Mouse (Mus musculus) heart, postnatal 0 days (tissue): ENCODE results near the gene Gcnt3. TPM values are rescaled to one million over a fixed set of nuclear protein-coding genes. Genes with fewer than 3 reads are reported as not detected.

Experiments
- ATAC-seq: fragments of 200-750 bp; cut with Nextera tagmentation; 2 replicates; pipeline ENCODE4 v1.8.0; 2017; ENCODE audit warnings: low read depth, moderate number of reproducible peaks, moderate library complexity; ENCODE audit not compliant: insufficient read depth
- DNase-seq: peaks from one replicate; pipeline ENCODE4 v3.0.0-alpha.2; 2016; ENCODE audit warnings: low spot score
- H3K27ac ChIP-seq: fragments of 300-500 bp; sonication (generic); 2 replicates; pipeline ENCODE4 v1.5.1; 2014; ENCODE audit warnings: low read depth, mild to moderate bottlenecking
- H3K27me3 ChIP-seq: fragments of 300-500 bp; sonication (generic); 2 replicates; pipeline ENCODE4 v1.6.1; 2014; ENCODE audit warnings: low read length, mixed read lengths; ENCODE audit not compliant: control insufficient read depth, insufficient read depth
- H3K36me3 ChIP-seq: fragments of 300-500 bp; sonication (generic); replicated peaks from 2 replicates; pipeline ENCODE4 v1.6.1; 2014; ENCODE audit warnings: low read length, mixed read lengths; ENCODE audit not compliant: control insufficient read depth, insufficient read depth
- H3K4me1 ChIP-seq: fragments of 300-500 bp; sonication (generic); 2 replicates; pipeline ENCODE4 v1.6.1; 2014; ENCODE audit warnings: antibody characterized with exemption; ENCODE audit not compliant: control insufficient read depth, insufficient read depth
- H3K4me2 ChIP-seq: fragments of 300-500 bp; sonication (generic); 2 replicates; pipeline ENCODE4 v1.6.1; 2014; ENCODE audit warnings: low read depth, mild to moderate bottlenecking, low read length, moderate library complexity
- H3K4me3 ChIP-seq: fragments of 300-500 bp; sonication (generic); 2 replicates; pipeline ENCODE4 v1.5.1; 2014; ENCODE audit warnings: low read depth, low read length
- H3K9ac ChIP-seq: fragments of 300-500 bp; sonication (generic); replicated peaks from 2 replicates; pipeline ENCODE4 v1.6.1; 2014; ENCODE audit warnings: low read depth, low read length, mixed read lengths
- H3K9me3 ChIP-seq: fragments of 300-500 bp; sonication (generic); replicated peaks from 2 replicates; pipeline ENCODE4 v1.6.1; 2016; ENCODE audit warnings: low read length; ENCODE audit not compliant: control insufficient read depth
- CTCF ChIP-seq: IDR thresholded peaks from 2 replicates; pipeline ENCODE4 v1.5.1; 2016; ENCODE audit warnings: antibody characterized with exemption, control low read depth, low read depth
- EP300 ChIP-seq: IDR thresholded peaks from 2 replicates; pipeline ENCODE4 v1.6.1; 2016; ENCODE audit warnings: antibody characterized with exemption, low read depth
- WGBS: fragments of 180-500 bp; shearing (Covaris S2); extraction: QIAGEN DNeasy Blood & Tissue Kit; methylation state at CpG from one replicate; pipeline ENCODE4 v1.1.7; 2014; 5-methylcytosine and 5-hydroxymethylcytosine counted together
- polyA plus RNA-seq: library from polyadenylated mRNA; unstranded; fragments of >200 nt; fragmentation: Nextera tagmentation; extraction: Ambion mirVana; gene quantifications from 2 replicates; pipeline ENCODE4 v1.2.1, GENCODE M21; 2015
- total RNA-seq: library from RNA; depleted of rRNA; stranded (reverse); fragments of >200 nt; gene quantifications from 2 replicates; pipeline ENCODE4 v1.2.3, GENCODE M21; 2014; ENCODE audit warnings: low replicate concordance

Gcnt3 gene
- total and polyA plus RNA-seq, 2 experiments from 2014 or later = 0.04 TPM; not detected in 1

GRCm38 (mm10) chr9:70048751-70049415 lies 11.0 kb upstream of the Gcnt3 start:
- Histone ChIP-seq H3K27ac (no peak overlapping the region), H3K9ac (no peak overlapping the region), H3K4me3 (no peak overlapping the region), H3K27me3 (no peaks in the 10 kb centered on the region), H3K4me2 (no peak overlapping the region), H3K9me3 (no peaks in the 10 kb centered on the region), H3K4me1 (no peaks in the 10 kb centered on the region), H3K36me3 (no peaks in the 10 kb centered on the region)
- WGBS = 50% methylated on average over 6 of the region's 6 CpGs
- TF ChIP-seq EP300 (no peak), CTCF (no peak)
- ATAC-seq = no peak
- no peak for DNase-seq

- no peaks in the 10 kb centered on the region for H3K4me1 ChIP-seq
- no peak for DNase-seq
- no peaks in the 10 kb centered on the region for H3K36me3 ChIP-seq
- H3K27me3 ChIP-seq = no peaks in the 10 kb centered on the region
- WGBS = 60% methylated on average over 5 of the region's 5 CpGs
- H3K9ac ChIP-seq = no peak overlapping the region
- no peaks in the 10 kb centered on the region for H3K9me3 ChIP-seq
- H3K4me3 ChIP-seq = no peak overlapping the region
- no peak for ATAC-seq
- H3K4me2 ChIP-seq = no peak overlapping the region
- TF ChIP-seq EP300 (no peak), CTCF (no peak)
- no peak overlapping the region for H3K27ac ChIP-seq
Measured at GRCm38 (mm10) chr9:70048280-70048679, 10.4 kb upstream of the Gcnt3 start.

GRCm38 (mm10) chr9:70047839-70048238 lies 10.0 kb upstream of the Gcnt3 start:
- Histone ChIP-seq H3K36me3 (no peaks in the 10 kb centered on the region), H3K27me3 (no peaks in the 10 kb centered on the region), H3K27ac (no peak overlapping the region), H3K4me3 (no peak overlapping the region), H3K4me2 (no peak overlapping the region), H3K9me3 (no peaks in the 10 kb centered on the region), H3K9ac (no peak overlapping the region), H3K4me1 (no peaks in the 10 kb centered on the region)
- WGBS = 72% methylated on average over 3 of the region's 3 CpGs
- no peak for ATAC-seq
- no peak for DNase-seq
- no peak for TF ChIP-seq CTCF
- TF ChIP-seq EP300 = no peak

GRCm38 (mm10) chr9:70046255-70046654 lies 8.4 kb upstream of the Gcnt3 start:
- Histone ChIP-seq H3K9me3 (no peaks in the 10 kb centered on the region), H3K4me1 (no peaks in the 10 kb centered on the region), H3K9ac (no peak overlapping the region), H3K27ac (no peak overlapping the region), H3K4me2 (no peak overlapping the region), H3K36me3 (no peaks in the 10 kb centered on the region), H3K27me3 (no peaks in the 10 kb centered on the region), H3K4me3 (no peak overlapping the region)
- no peak for DNase-seq
- no peak for TF ChIP-seq EP300
- TF ChIP-seq CTCF = no peak
- whole genome bisulfite sequencing = 36% methylated on average over 6 of the region's 6 CpGs
- no peak for ATAC-seq

GRCm38 (mm10) chr9:70044865-70045264 lies 7.0 kb upstream of the Gcnt3 start:
- TF ChIP-seq CTCF (no peak), EP300 (no peak)
- Histone ChIP-seq H3K4me1 (no peaks in the 10 kb centered on the region), H3K9ac (no peak overlapping the region), H3K4me3 (no peak overlapping the region), H3K27me3 (no peaks in the 10 kb centered on the region), H3K27ac (no peak overlapping the region), H3K4me2 (no peak overlapping the region), H3K9me3 (no peaks in the 10 kb centered on the region), H3K36me3 (no peaks in the 10 kb centered on the region)
- 36% methylated on average over 2 of the region's 2 CpGs for WGBS
- no peak for DNase-seq
- no peak for ATAC-seq

GRCm38 (mm10) chr9:70042935-70043334 lies 5.0 kb upstream of the Gcnt3 start:
- no peak for ATAC-seq
- H3K4me3 ChIP-seq = no peak overlapping the region
- no peaks in the 10 kb centered on the region for H3K4me1 ChIP-seq
- H3K27me3 ChIP-seq = no peaks in the 10 kb centered on the region
- H3K9ac ChIP-seq = no peak overlapping the region
- H3K36me3 ChIP-seq = no peaks in the 10 kb centered on the region
- no peak overlapping the region for H3K4me2 ChIP-seq
- no peak for DNase-seq
- WGBS = 85% methylated on average over 1 of the region's 1 CpGs
- TF ChIP-seq EP300 (no peak), CTCF (no peak)
- no peak overlapping the region for H3K27ac ChIP-seq
- no peaks in the 10 kb centered on the region for H3K9me3 ChIP-seq
